Mouse (Mus musculus): Measurements from ENCODE around the gene Boc. TPM values are rescaled to one million over a fixed set of nuclear protein-coding genes. Genes with fewer than 3 reads are reported as not detected.

Boc gene
- polyA plus RNA-seq, 1 experiment from 2014 or later, result 15.8 TPM

- Histone ChIP-seq H3K9me3 (no peaks in the 10 kb centered on the region), H3K36me3 (peaks cover 18% of the 10 kb centered on the region)
- 89% methylated on average over 3 of the region's 3 CpGs for WGBS
These were observed 60.2 kb downstream of the Boc start for GRCm38 (mm10) chr16:44498447-44498846.

GRCm38 (mm10) chr16:44496971-44497464 is 61.7 kb downstream of the Boc start:
- H3K27ac ChIP-seq (replicated peaks), result 0 out of 2 replicates have a peak overlapping the region, but pooled peaks have one; percentile 8
- WGBS, result 78% methylated on average over 15 of the region's 15 CpGs
- H3K4me3 ChIP-seq, result no peak overlapping the region
- no peaks in the 10 kb centered on the region for H3K9me3 ChIP-seq
- H3K4me2 ChIP-seq, result no peak overlapping the region
- H3K27me3 ChIP-seq, result no peaks in the 10 kb centered on the region
- no peak overlapping the region for H3K9ac ChIP-seq
- no peak for ATAC-seq (ENCODE audit: low FRiP score, low read depth)
- peaks cover 23% of the 10 kb centered on the region for H3K4me1 ChIP-seq (replicated peaks)
- peaks cover 18% of the 10 kb centered on the region for H3K36me3 ChIP-seq

More at GRCm38 (mm10) chr16:44498447-44498846, 60.2 kb downstream of the Boc start:
- H3K27me3 ChIP-seq, result no peaks in the 10 kb centered on the region
- H3K4me1 ChIP-seq (replicated peaks), result peaks cover 26% of the 10 kb centered on the region
- H3K4me2 ChIP-seq, result no peak overlapping the region
- H3K9ac ChIP-seq, result no peak overlapping the region
- H3K27ac ChIP-seq (replicated peaks), result no peak overlapping the region
- ATAC-seq (ENCODE audit: low FRiP score, low read depth), result no peak
- H3K4me3 ChIP-seq, result no peak overlapping the region

GRCm38 (mm10) chr16:44494441-44495108 is 64.1 kb downstream of the Boc start:
- Histone ChIP-seq H3K36me3 (peaks cover 14% of the 10 kb centered on the region), H3K4me1 (replicated peaks) (peaks cover 23% of the 10 kb centered on the region), H3K9ac (no peak overlapping the region), H3K27ac (replicated peaks) (peak overlapping the region; percentile 56), H3K27me3 (no peaks in the 10 kb centered on the region), H3K9me3 (no peaks in the 10 kb centered on the region), H3K4me2 (no peak overlapping the region), H3K4me3 (no peak overlapping the region)
- peak; percentile 73 for ATAC-seq (ENCODE audit: low FRiP score, low read depth)
- WGBS, result 32% methylated on average over 8 of the region's 8 CpGs

GRCm38 (mm10) chr16:44493868-44494267 is 64.8 kb downstream of the Boc start:
- no peak overlapping the region for H3K4me3 ChIP-seq
- no peaks in the 10 kb centered on the region for H3K27me3 ChIP-seq
- ATAC-seq (ENCODE audit: low FRiP score, low read depth), result no peak; the same call in 1 of the 2 replicates
- H3K9me3 ChIP-seq, result no peaks in the 10 kb centered on the region
- H3K36me3 ChIP-seq, result peaks cover 12% of the 10 kb centered on the region
- H3K4me1 ChIP-seq (replicated peaks), result peaks cover 23% of the 10 kb centered on the region
- H3K27ac ChIP-seq (replicated peaks), result peak overlapping the region; percentile 56
- H3K4me2 ChIP-seq, result no peak overlapping the region
- H3K9ac ChIP-seq, result no peak overlapping the region
- WGBS, result 30% methylated on average over 6 of the region's 6 CpGs

- WGBS, result 87% methylated on average over 9 of the region's 9 CpGs
- Histone ChIP-seq H3K27me3 (no peaks in the 10 kb centered on the region), H3K4me2 (no peak overlapping the region), H3K9ac (no peak overlapping the region), H3K4me3 (no peak overlapping the region), H3K9me3 (no peaks in the 10 kb centered on the region), H3K27ac (replicated peaks) (no peak overlapping the region), H3K4me1 (replicated peaks) (peaks cover 23% of the 10 kb centered on the region), H3K36me3 (peaks cover 4% of the 10 kb centered on the region; the same call in 1 of the 2 replicates)
- no peak for ATAC-seq (ENCODE audit: low FRiP score, low read depth)
These were observed 66.0 kb downstream of the Boc start for GRCm38 (mm10) chr16:44492706-44493105.

GRCm38 (mm10) chr16:44492151-44492550 is 66.5 kb downstream of the Boc start:
- ATAC-seq (ENCODE audit: low FRiP score, low read depth), result no peak
- H3K4me2 ChIP-seq, result no peak overlapping the region
- H3K36me3 ChIP-seq, result 0 out of 2 replicates have a peak, but pooled peaks cover 4% of the 10 kb centered on the region
- 91% methylated on average over 6 of the region's 6 CpGs for WGBS
- H3K27me3 ChIP-seq, result no peaks in the 10 kb centered on the region
- no peak overlapping the region for H3K27ac ChIP-seq (replicated peaks)
- H3K9me3 ChIP-seq, result no peaks in the 10 kb centered on the region
- no peak overlapping the region for H3K4me3 ChIP-seq
- H3K9ac ChIP-seq, result no peak overlapping the region
- H3K4me1 ChIP-seq (replicated peaks), result peaks cover 22% of the 10 kb centered on the region

- no peak for ATAC-seq (ENCODE audit: low FRiP score, low read depth)
- H3K27ac ChIP-seq (replicated peaks), result no peak overlapping the region
These were observed 67.6 kb downstream of the Boc start for GRCm38 (mm10) chr16:44491051-44491450.

GRCm38 (mm10) chr16:44487194-44487593 is 71.5 kb downstream of the Boc start:
- Histone ChIP-seq H3K27ac (replicated peaks) (0 out of 2 replicates have a peak overlapping the region, but pooled peaks have one; percentile 6), H3K9me3 (no peaks in the 10 kb centered on the region), H3K4me3 (no peak overlapping the region), H3K4me1 (replicated peaks) (0 out of 2 replicates have a peak, but pooled peaks cover 1% of the 10 kb centered on the region), H3K27me3 (no peaks in the 10 kb centered on the region), H3K9ac (no peak overlapping the region), H3K4me2 (no peak overlapping the region), H3K36me3 (0 out of 2 replicates have a peak, but pooled peaks cover 4% of the 10 kb centered on the region)
- ATAC-seq (ENCODE audit: low FRiP score, low read depth), result no peak
- 66% methylated on average over 13 of the region's 13 CpGs for WGBS

More at GRCm38 (mm10) chr16:44491051-44491450, 67.6 kb downstream of the Boc start:
- no peak overlapping the region for H3K4me3 ChIP-seq
- 95% methylated on average over 9 of the region's 9 CpGs for WGBS
- H3K4me2 ChIP-seq, result no peak overlapping the region
- H3K27me3 ChIP-seq, result no peaks in the 10 kb centered on the region
- H3K4me1 ChIP-seq (replicated peaks), result peaks cover 18% of the 10 kb centered on the region
- H3K36me3 ChIP-seq, result 0 out of 2 replicates have a peak, but pooled peaks cover 4% of the 10 kb centered on the region
- no peaks in the 10 kb centered on the region for H3K9me3 ChIP-seq
- H3K9ac ChIP-seq, result no peak overlapping the region

- Histone ChIP-seq H3K4me2 (no peak overlapping the region), H3K27me3 (no peaks in the 10 kb centered on the region), H3K9ac (no peak overlapping the region), H3K27ac (replicated peaks) (no peak overlapping the region), H3K9me3 (no peaks in the 10 kb centered on the region), H3K36me3 (0 out of 2 replicates have a peak, but pooled peaks cover 4% of the 10 kb centered on the region), H3K4me3 (no peak overlapping the region), H3K4me1 (replicated peaks) (0 out of 2 replicates have a peak, but pooled peaks cover 7% of the 10 kb centered on the region)
- ATAC-seq (ENCODE audit: low FRiP score, low read depth), result no peak
- WGBS, result 71% methylated on average over 9 of the region's 9 CpGs
These were observed 72.1 kb downstream of the Boc start for GRCm38 (mm10) chr16:44486612-44487011.

- no peak overlapping the region for H3K4me3 ChIP-seq
- no peaks in the 10 kb centered on the region for H3K27me3 ChIP-seq
- no peak overlapping the region for H3K4me2 ChIP-seq
- H3K9me3 ChIP-seq, result no peaks in the 10 kb centered on the region
- 72% methylated on average over 8 of the region's 8 CpGs for WGBS
- 0 out of 2 replicates have a peak, but pooled peaks cover 7% of the 10 kb centered on the region for H3K4me1 ChIP-seq (replicated peaks)
- no peak overlapping the region for H3K9ac ChIP-seq
- ATAC-seq (ENCODE audit: low FRiP score, low read depth), result no peak
- H3K27ac ChIP-seq (replicated peaks), result no peak overlapping the region
- 0 out of 2 replicates have a peak, but pooled peaks cover 2% of the 10 kb centered on the region for H3K36me3 ChIP-seq
These were observed 73.0 kb downstream of the Boc start for GRCm38 (mm10) chr16:44485691-44486090.

- Histone ChIP-seq H3K9me3 (no peaks in the 10 kb centered on the region), H3K27me3 (no peaks in the 10 kb centered on the region), H3K4me1 (replicated peaks) (0 out of 2 replicates have a peak, but pooled peaks cover 7% of the 10 kb centered on the region), H3K4me3 (no peak overlapping the region), H3K27ac (replicated peaks) (no peak overlapping the region), H3K4me2 (no peak overlapping the region), H3K36me3 (no peaks in the 10 kb centered on the region), H3K9ac (no peak overlapping the region)
- WGBS, result 81% methylated on average over 10 of the region's 10 CpGs
- no peak for ATAC-seq (ENCODE audit: low FRiP score, low read depth)
These were observed 73.9 kb downstream of the Boc start for GRCm38 (mm10) chr16:44484831-44485230.

- 10% methylated on average over 7 of the region's 7 CpGs for WGBS
- no peaks in the 10 kb centered on the region for H3K27me3 ChIP-seq
- H3K4me2 ChIP-seq, result no peak overlapping the region
- ATAC-seq (ENCODE audit: low FRiP score, low read depth), result no peak
- H3K27ac ChIP-seq (replicated peaks), result no peak overlapping the region
- no peak overlapping the region for H3K4me3 ChIP-seq
- H3K36me3 ChIP-seq, result no peaks in the 10 kb centered on the region
- 0 out of 2 replicates have a peak, but pooled peaks cover 7% of the 10 kb centered on the region for H3K4me1 ChIP-seq (replicated peaks)
- H3K9me3 ChIP-seq, result no peaks in the 10 kb centered on the region
- no peak overlapping the region for H3K9ac ChIP-seq
These were observed 74.6 kb downstream of the Boc start for GRCm38 (mm10) chr16:44484079-44484478.
